ENCODE assay signal across 8 mouse cellular contexts in the genomic region with DNA sequence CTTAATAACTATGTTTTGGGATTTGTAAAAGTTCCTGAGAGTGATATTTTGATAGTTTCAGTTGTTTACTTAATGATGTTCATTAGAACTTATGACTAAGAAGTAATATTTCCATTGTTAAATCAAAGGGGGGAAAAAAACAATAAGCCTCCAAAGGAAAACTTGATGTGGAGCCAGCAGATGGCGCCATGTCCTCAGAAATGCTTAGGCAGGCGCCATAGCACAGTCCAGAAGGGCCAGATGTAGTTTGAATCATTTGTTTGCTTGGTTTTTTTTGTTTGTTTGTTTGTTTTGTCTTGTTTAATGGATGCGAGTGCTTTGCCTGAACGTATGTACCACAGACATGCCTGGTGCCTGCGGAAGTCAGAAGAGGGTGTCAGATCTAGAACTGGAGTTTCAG. TPM values are rescaled to one million over a fixed set of nuclear protein-coding genes. Genes with fewer than 3 reads are reported as not detected.
DNase-seq lines count a peak whose midpoint lies in the region; ATAC-seq lines count a peak whose summit lies in the region.
"Had no signal": no experiment of that assay in that cellular context is flagged by ENCODE, and none has a peak within 500 bp of the region (broad histone marks: within the 10 kb centered on the region; RNA-seq: fewer than 3 reads in every experiment).

No protein-coding gene starts in this region.

- no peak overlapping the region for H3K4me2 ChIP-seq in embryonic facial prominence, embryonic 14.5 days (ENCODE audit: low read depth, low read length)
- no peak overlapping the region for H3K4me2 ChIP-seq in hindbrain, embryonic 11.5 days (replicated peaks; ENCODE audit: low read depth, low read length)
- H3K4me2 ChIP-seq: liver, embryonic 15.5 days had no signal

- WGBS in embryonic facial prominence, embryonic 14.5 days, result 11% methylated on average over 5 of the region's 5 CpGs
- WGBS in hindbrain, embryonic 11.5 days, result 12% methylated on average over 5 of the region's 5 CpGs

- no peaks in the 10 kb centered on the region for H3K4me1 ChIP-seq in embryonic facial prominence, embryonic 14.5 days (ENCODE audit: control insufficient read depth, insufficient read depth, low read length)
- no peaks in the 10 kb centered on the region for H3K4me1 ChIP-seq in hindbrain, embryonic 11.5 days (replicated peaks; ENCODE audit: control insufficient read depth, insufficient read depth, low read length)
- H3K4me1 ChIP-seq: liver, embryonic 15.5 days had no signal

- no peaks in the 10 kb centered on the region for H3K36me3 ChIP-seq in embryonic facial prominence, embryonic 14.5 days (ENCODE audit: control insufficient read depth, insufficient read depth, low read length)
- H3K36me3 ChIP-seq in hindbrain, embryonic 11.5 days (ENCODE audit: control insufficient read depth, insufficient read depth, low read length), result no peaks in the 10 kb centered on the region
- H3K36me3 ChIP-seq: liver, embryonic 15.5 days had no signal

- no peak for ATAC-seq in embryonic facial prominence, embryonic 14.5 days (ENCODE audit: low read depth)
- peak; percentile 80 for ATAC-seq in hindbrain, embryonic 11.5 days (ENCODE audit: low FRiP score)
- ATAC-seq in megakaryocyte progenitor cell, adult 5-6 weeks (replicated peaks; ENCODE audit: poor library complexity), result peak; percentile 80

- no peak overlapping the region for H3K9ac ChIP-seq in embryonic facial prominence, embryonic 14.5 days (ENCODE audit: low read depth, low read length)
- no peak overlapping the region for H3K9ac ChIP-seq in hindbrain, embryonic 11.5 days (ENCODE audit: low read depth, low read length)
- H3K9ac ChIP-seq: liver, embryonic 15.5 days had no signal

- H3K9me3 ChIP-seq in embryonic facial prominence, embryonic 14.5 days (ENCODE audit: control insufficient read depth, low read length), result no peaks in the 10 kb centered on the region
- no peaks in the 10 kb centered on the region for H3K9me3 ChIP-seq in hindbrain, embryonic 11.5 days (ENCODE audit: control insufficient read depth, low read length)
- H3K9me3 ChIP-seq: liver, embryonic 15.5 days had no signal

- no peak overlapping the region for H3K27ac ChIP-seq in embryonic facial prominence, embryonic 14.5 days (replicated peaks; ENCODE audit: low read depth, low read length)
- no peak overlapping the region for H3K27ac ChIP-seq in hindbrain, embryonic 11.5 days (ENCODE audit: low read depth, low read length)
- H3K27ac ChIP-seq: liver, embryonic 15.5 days had no signal

- no peaks in the 10 kb centered on the region for H3K27me3 ChIP-seq in embryonic facial prominence, embryonic 14.5 days (replicated peaks; ENCODE audit: control insufficient read depth, insufficient read depth, low read length)
- no peaks in the 10 kb centered on the region for H3K27me3 ChIP-seq in hindbrain, embryonic 11.5 days (ENCODE audit: control insufficient read depth, insufficient read depth, low read length)
- H3K27me3 ChIP-seq: liver, embryonic 15.5 days had no signal

- no peak overlapping the region for H3K4me3 ChIP-seq in embryonic facial prominence, embryonic 14.5 days (ENCODE audit: low read depth, low read length)
- no peak overlapping the region for H3K4me3 ChIP-seq in hindbrain, embryonic 11.5 days (ENCODE audit: low read depth, low read length)
- H3K4me3 ChIP-seq: liver, embryonic 15.5 days had no signal

- DNase-seq in MEL-GATA-1-ER (ENCODE audit: extremely low read depth, low read depth), result peak; percentile 20
- DNase-seq in adrenal gland, postnatal 36 days, result peak; percentile 78 to 86
- DNase-seq in embryonic facial prominence, embryonic 14.5 days (ENCODE audit: low spot score), result peak; percentile 70
- DNase-seq in hindbrain, embryonic 11.5 days (ENCODE audit: low spot score), result peak; percentile 85
- DNase-seq in layer of hippocampus, postnatal 10 days (ENCODE audit: low spot score in 2 of 2), result peak; percentile 79
- DNase-seq in right cerebral cortex, postnatal 36 days (ENCODE audit: low spot score in 2 of 2), result peak; percentile 11 to 29

RNA-seq across cellular contexts. Expression of gene Arrdc3, which starts 21.0 kb away (rescaled TPM):
- 100 to 1,000 TPM in 1 of 2 experiments, 10 to 100 TPM in 1; 72.9 to 186 TPM for total RNA-seq in adrenal gland, postnatal 36 days (2021)
- 44.2 and 74.4 TPM in 2 replicates for polyA plus RNA-seq in embryonic facial prominence, embryonic 14.5 days (2014; fragmentation: Nextera tagmentation; extraction: Ambion mirVana)
- polyA plus RNA-seq in hindbrain, embryonic 11.5 days (2014; fragmentation: Nextera tagmentation; extraction: Ambion mirVana), result 56.4 and 64.3 TPM in 2 replicates
- 10 to 100 TPM; 28.6 to 32.0 TPM for total RNA-seq in layer of hippocampus, postnatal 10 days (2021)
- 17.5 and 28.3 TPM in 2 replicates for total RNA-seq in megakaryocyte progenitor cell, adult 5-6 weeks (2015)
- 30.9 and 44.2 TPM in 2 replicates for total RNA-seq in megakaryocyte progenitor cell, adult 5-6 weeks (2017)

Comparison
In these comparisons a context has a peak if more than half of its experiments do, and no peak if none do; other contexts are left out.
1. DNase-seq: peak in every context shown above with its lines; median percentile 85 in hindbrain, embryonic 11.5 days; 82 in adrenal gland, postnatal 36 days; 79 in layer of hippocampus, postnatal 10 days; 70 in embryonic facial prominence, embryonic 14.5 days; 20 in MEL-GATA-1-ER; 20 in right cerebral cortex, postnatal 36 days.